20 mouse cellular contexts compared by ENCODE assay signal in the genomic region with DNA sequence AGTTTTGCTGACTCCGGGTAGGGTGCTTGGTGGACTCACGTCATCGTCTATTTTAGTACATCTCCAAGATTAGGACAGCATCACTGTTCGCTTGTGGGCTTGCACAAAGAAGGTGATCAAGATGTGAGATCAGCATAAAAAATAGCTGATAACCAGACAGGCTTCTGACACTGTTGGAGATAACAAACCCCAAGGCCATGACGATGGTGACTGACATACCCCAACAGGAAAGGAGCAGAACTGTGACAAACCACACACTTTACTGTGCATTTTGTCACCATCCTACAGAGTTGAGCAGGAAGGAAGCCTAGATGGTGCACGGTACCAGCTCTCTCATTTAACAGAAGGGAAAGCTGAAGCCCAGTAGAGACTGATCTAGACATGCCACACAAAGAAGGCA. TPM values are rescaled to one million over a fixed set of nuclear protein-coding genes. Genes with fewer than 3 reads are reported as not detected.
DNase-seq lines count a peak whose midpoint lies in the region; ATAC-seq and TF ChIP-seq lines count a peak whose summit lies in the region.
"Had no signal": no experiment of that assay in that cellular context is flagged by ENCODE, and none has a peak within 500 bp of the region (broad histone marks: within the 10 kb centered on the region; RNA-seq: fewer than 3 reads in every experiment).

No protein-coding gene starts in this region.

- ATAC-seq in liver, embryonic 12.5 days, result no peak
- 0 out of 2 replicates have a peak, but pooled peaks have one; percentile 34 for ATAC-seq in megakaryocyte-erythroid progenitor cell, adult 5-6 weeks (replicated peaks; ENCODE audit: low FRiP score, low TSS enrichment, poor library complexity, severe bottlenecking)
- ATAC-seq in midbrain, embryonic 11.5 days (ENCODE audit: low FRiP score), result no peak
- ATAC-seq: forebrain, embryonic 15.5 days; inflammation-experienced regulatory T-cells, adult 6 months had no signal

- H3K4me2 ChIP-seq in liver, embryonic 12.5 days, result no peak overlapping the region
- no peak overlapping the region for H3K4me2 ChIP-seq in midbrain, embryonic 11.5 days
- H3K4me2 ChIP-seq: embryonic facial prominence, embryonic 12.5 days; forebrain, embryonic 15.5 days; heart, embryonic 12.5 days; hindbrain, embryonic 15.5 days had no signal

- DNase-seq in liver, adult 2 months (ENCODE audit: extremely low read depth, low read depth, low spot score), result peak; percentile 1
- peak; percentile 34 for DNase-seq in induced T-regulatory cell, adult 2 months (ENCODE audit: low read depth)
- no peak for DNase-seq in thymus, adult 2 months
- DNase-seq in midbrain, embryonic 11.5 days (ENCODE audit: low spot score, missing footprints), result no peak
- DNase-seq in spleen, postnatal 4 days (ENCODE audit: low spot score in 2 of 2), result no peak
- DNase-seq: adrenal gland, postnatal 14 days; cerebellum, adult 2 months; cerebellum, postnatal 10 days; embryo, embryonic 11 days; gastrocnemius, postnatal 10 days had no signal

- TF ChIP-seq CTCF in liver, adult 2 months (IDR thresholded peaks at IDR 0.05; ENCODE audit: low read depth, low read length), result no peak
- TF ChIP-seq CTCF in thymus, adult 2 months (IDR thresholded peaks at IDR 0.05; ENCODE audit: borderline replicate concordance, control insufficient read depth, extremely low read depth, insufficient read depth, low read length, poor library complexity), result no peak

- WGBS in liver, adult 2 months, result 84% methylated on average over 6 of the region's 6 CpGs
- WGBS in liver, embryonic 12.5 days (ENCODE audit: insufficient replicate concordance), result 31% methylated on average over 6 of the region's 6 CpGs
- WGBS in thymus, adult 2 months, result 25% methylated on average over 6 of the region's 6 CpGs
- WGBS in midbrain, embryonic 11.5 days, result 89% methylated on average over 6 of the region's 6 CpGs

- H3K79me2 ChIP-seq in liver, adult 2 months (ENCODE audit: control insufficient read depth, insufficient read depth, low read length), result no peaks in the 10 kb centered on the region

- no peak overlapping the region for H3K27ac ChIP-seq in liver, adult 2 months (replicated peaks; ENCODE audit: insufficient read depth, low read depth, low read length)
- no peak overlapping the region for H3K27ac ChIP-seq in liver, embryonic 12.5 days
- H3K27ac ChIP-seq in thymus, adult 2 months (ENCODE audit: control insufficient read depth, insufficient read depth, low read length), result no peak overlapping the region
- H3K27ac ChIP-seq in midbrain, embryonic 11.5 days (ENCODE audit: low read depth, low read length), result no peak overlapping the region
- H3K27ac ChIP-seq: embryonic facial prominence, embryonic 12.5 days; forebrain, embryonic 15.5 days; hindbrain, embryonic 15.5 days had no signal

- no peak for TF ChIP-seq POLR2A in liver, adult 2 months (IDR thresholded peaks at IDR 0.05; ENCODE audit: extremely low read depth, insufficient read depth, low read length)
- TF ChIP-seq POLR2A in thymus, adult 2 months (IDR thresholded peaks at IDR 0.05; ENCODE audit: control insufficient read depth, extremely low read depth, insufficient read depth, low read length, poor library complexity), result no peak

- H3K27me3 ChIP-seq in liver, adult 2 months (ENCODE audit: control insufficient read depth, insufficient read depth, low read length), result no peaks in the 10 kb centered on the region; the same call in 1 of the 2 replicates
- no peaks in the 10 kb centered on the region for H3K27me3 ChIP-seq in liver, embryonic 12.5 days (replicated peaks)
- H3K27me3 ChIP-seq in thymus, adult 2 months (ENCODE audit: control insufficient read depth, insufficient read depth, low read length), result no peaks in the 10 kb centered on the region
- no peaks in the 10 kb centered on the region for H3K27me3 ChIP-seq in midbrain, embryonic 11.5 days (ENCODE audit: control insufficient read depth, insufficient read depth, low read length)
- H3K27me3 ChIP-seq: embryonic facial prominence, embryonic 12.5 days; forebrain, embryonic 15.5 days; hindbrain, embryonic 15.5 days had no signal

- no peaks in the 10 kb centered on the region for H3K9me3 ChIP-seq in liver, embryonic 12.5 days (replicated peaks)
- H3K9me3 ChIP-seq in midbrain, embryonic 11.5 days (ENCODE audit: control insufficient read depth, low read length), result no peaks in the 10 kb centered on the region
- H3K9me3 ChIP-seq: embryonic facial prominence, embryonic 12.5 days; forebrain, embryonic 15.5 days; heart, embryonic 12.5 days; hindbrain, embryonic 15.5 days had no signal

- no peak overlapping the region for H3K4me3 ChIP-seq in liver, adult 2 months (ENCODE audit: insufficient read depth, low read depth, low read length)
- no peak overlapping the region for H3K4me3 ChIP-seq in liver, embryonic 12.5 days
- H3K4me3 ChIP-seq in thymus, adult 2 months (ENCODE audit: control insufficient read depth, insufficient read depth, low read length), result no peak overlapping the region
- no peak overlapping the region for H3K4me3 ChIP-seq in midbrain, embryonic 11.5 days (ENCODE audit: low read depth, low read length)
- H3K4me3 ChIP-seq: embryonic facial prominence, embryonic 12.5 days; forebrain, embryonic 15.5 days; heart, embryonic 12.5 days; hindbrain, embryonic 15.5 days had no signal

- no peaks in the 10 kb centered on the region for H3K4me1 ChIP-seq in liver, adult 2 months (ENCODE audit: control insufficient read depth, insufficient read depth, low read length)
- H3K4me1 ChIP-seq in liver, embryonic 12.5 days, result no peaks in the 10 kb centered on the region
- H3K4me1 ChIP-seq in thymus, adult 2 months (replicated peaks; ENCODE audit: control insufficient read depth, insufficient read depth, low read length), result no peaks in the 10 kb centered on the region
- H3K4me1 ChIP-seq in midbrain, embryonic 11.5 days (ENCODE audit: control insufficient read depth, insufficient read depth, low read length), result no peaks in the 10 kb centered on the region
- H3K4me1 ChIP-seq: embryonic facial prominence, embryonic 12.5 days; forebrain, embryonic 15.5 days; heart, embryonic 12.5 days; hindbrain, embryonic 15.5 days had no signal

- H3K36me3 ChIP-seq in liver, adult 2 months (ENCODE audit: control insufficient read depth, insufficient read depth, low read length), result no peaks in the 10 kb centered on the region
- no peaks in the 10 kb centered on the region for H3K36me3 ChIP-seq in liver, embryonic 12.5 days
- H3K36me3 ChIP-seq in thymus, adult 2 months (ENCODE audit: control insufficient read depth, insufficient read depth, low read length), result no peaks in the 10 kb centered on the region
- no peaks in the 10 kb centered on the region for H3K36me3 ChIP-seq in midbrain, embryonic 11.5 days (ENCODE audit: control insufficient read depth, insufficient read depth, low read length)
- H3K36me3 ChIP-seq: embryonic facial prominence, embryonic 12.5 days; forebrain, embryonic 15.5 days; heart, embryonic 12.5 days; hindbrain, embryonic 15.5 days had no signal

- no peak overlapping the region for H3K9ac ChIP-seq in liver, adult 2 months (ENCODE audit: low read depth, low read length)
- no peak overlapping the region for H3K9ac ChIP-seq in liver, embryonic 12.5 days
- no peak overlapping the region for H3K9ac ChIP-seq in midbrain, embryonic 11.5 days (ENCODE audit: low read length)
- H3K9ac ChIP-seq: embryonic facial prominence, embryonic 12.5 days; forebrain, embryonic 15.5 days; heart, embryonic 12.5 days; hindbrain, embryonic 15.5 days had no signal

RNA-seq across cellular contexts. Expression of gene Calca, which starts 19.4 kb away (rescaled TPM):
- not detected in 2 replicates for total RNA-seq in liver, adult 2 months (2014; rRNA removed)
- not detected in 2 replicates for polyA plus RNA-seq in liver, adult 2 months (2012; rRNA removed)
- not detected in 2 replicates for polyA plus RNA-seq in liver, embryonic 12.5 days (2016; fragmentation: Nextera tagmentation; extraction: Ambion mirVana)
- not detected in 2 replicates for total RNA-seq in megakaryocyte-erythroid progenitor cell, adult 5-6 weeks (2014; fragmentation: Nextera tagmentation)
- not detected in 2 replicates for total RNA-seq in megakaryocyte-erythroid progenitor cell, adult 5-6 weeks (2017)
- polyA plus RNA-seq in thymus, adult 2 months (2012; rRNA removed), result 7.4 and 8.6 TPM in 2 replicates
- 11.9 and 16.9 TPM in 2 replicates for polyA plus RNA-seq in midbrain, embryonic 11.5 days (2014; fragmentation: Nextera tagmentation; extraction: Ambion mirVana)
- total RNA-seq: adrenal gland, postnatal 14 days; gastrocnemius, postnatal 10 days; heart, adult 8-10 months; heart, postnatal 25 days had no signal

RNA-seq across cellular contexts. Expression of gene Cyp2r1, which starts 54.0 kb away (rescaled TPM):
- 26.2 and 31.5 TPM in 2 replicates for total RNA-seq in liver, adult 2 months (2014; rRNA removed)
- 21.1 and 35.2 TPM in 2 replicates for polyA plus RNA-seq in liver, adult 2 months (2012; rRNA removed)
- polyA plus RNA-seq in liver, embryonic 12.5 days (2016; fragmentation: Nextera tagmentation; extraction: Ambion mirVana), result 0.68 and 1.4 TPM in 2 replicates
- total RNA-seq in megakaryocyte-erythroid progenitor cell, adult 5-6 weeks (2014; fragmentation: Nextera tagmentation), result 2.3 and 4.2 TPM in 2 replicates
- total RNA-seq in megakaryocyte-erythroid progenitor cell, adult 5-6 weeks (2017), result 0.19 TPM in 1 of 2 replicates, not detected in the other
- 0.51 and 1.3 TPM in 2 replicates for polyA plus RNA-seq in thymus, adult 2 months (2012; rRNA removed)
- polyA plus RNA-seq in midbrain, embryonic 11.5 days (2014; fragmentation: Nextera tagmentation; extraction: Ambion mirVana), result 1.5 and 2.0 TPM in 2 replicates
- polyA plus RNA-seq: C2C12 had no signal

Comparison
In these comparisons a context has a peak if more than half of its experiments do, and no peak if none do; other contexts are left out.
1. DNase-seq: peak in liver, adult 2 months (single experiment) and induced T-regulatory cell, adult 2 months (single experiment); none in thymus, adult 2 months (single experiment), midbrain, embryonic 11.5 days (single experiment) and spleen, postnatal 4 days (0 of 2).